Mouse (Mus musculus): ENCODE data around the gene Kif14.

GRCm38 (mm10) chr1:136465168-136465567 is 975 bp upstream of the Kif14 start:
- TF ChIP-seq HCFC1 (IDR thresholded peaks at IDR 0.05; ENCODE audit: borderline replicate concordance, insufficient read depth, low read length) (no peak), CHD2 (IDR thresholded peaks at IDR 0.05; ENCODE audit: low read depth, low read length) (no peak), MAFK (IDR thresholded peaks at IDR 0.05; ENCODE audit: insufficient read depth, low read depth, low read length) (no peak), ZNF384 (IDR thresholded peaks at IDR 0.05; ENCODE audit: low read depth, low read length) (no peak)
